In the genomic region with DNA sequence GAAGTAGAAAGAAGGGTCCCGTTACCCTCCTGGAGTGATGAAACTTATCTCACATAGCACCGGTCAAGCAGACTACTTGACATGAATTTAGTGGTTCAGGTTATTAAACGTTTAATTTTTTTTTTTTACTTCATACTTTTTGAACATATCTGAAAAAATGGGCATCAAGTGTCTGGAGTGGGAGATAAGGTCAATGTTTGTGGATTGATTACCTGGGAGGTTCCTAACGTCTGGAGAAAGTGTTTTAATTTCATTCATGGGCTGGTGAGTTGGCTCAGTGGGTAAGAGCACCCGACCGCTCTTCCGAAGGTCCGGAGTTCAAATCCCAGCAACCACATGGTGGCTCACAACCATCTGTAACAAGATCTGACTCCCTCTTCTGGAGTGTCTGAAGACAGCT, we compare ENCODE assay signal across 13 mouse cellular contexts. TPM values are rescaled to one million over a fixed set of nuclear protein-coding genes. Genes with fewer than 3 reads are reported as not detected.
DNase-seq lines count a peak whose midpoint lies in the region; ATAC-seq and TF ChIP-seq lines count a peak whose summit lies in the region.
"Not testable (repeated sequence)": the region's sequence is repeated elsewhere in the genome, so short reads cannot be mapped to it uniquely, and the experiment has no call there.
"Had no signal": no experiment of that assay in that cellular context is flagged by ENCODE, and none has a peak within 500 bp of the region (broad histone marks: within the 10 kb centered on the region; RNA-seq: fewer than 3 reads in every experiment).

No protein-coding gene starts in this region.

- peaks cover 16% of the 10 kb centered on the region for H3K4me1 ChIP-seq in heart, embryonic 12.5 days (replicated peaks)
- H3K4me1 ChIP-seq in hindbrain, embryonic 16.5 days (ENCODE audit: control insufficient read depth, insufficient read depth, low read depth, low read length): peaks cover 14% of the 10 kb centered on the region
- not testable (repeated sequence) for H3K4me1 ChIP-seq in limb, embryonic 11.5 days (ENCODE audit: control insufficient read depth, insufficient read depth, low read length); lung, embryonic 14.5 days (ENCODE audit: insufficient read depth); stomach, postnatal 0 days (replicated peaks; ENCODE audit: control insufficient read depth, insufficient read depth)
- H3K4me1 ChIP-seq in midbrain, embryonic 15.5 days: peaks cover 19% of the 10 kb centered on the region

- H3K4me2 ChIP-seq in heart, embryonic 12.5 days: peak overlapping the region; percentile 96
- H3K4me2 ChIP-seq in hindbrain, embryonic 16.5 days (ENCODE audit: low read length): peak overlapping the region; percentile 97
- H3K4me2 ChIP-seq in limb, embryonic 11.5 days (ENCODE audit: low read depth, severe bottlenecking): peak overlapping the region; percentile 90
- H3K4me2 ChIP-seq in lung, embryonic 14.5 days: peak overlapping the region; percentile 99
- H3K4me2 ChIP-seq in midbrain, embryonic 15.5 days: peak overlapping the region; percentile 100
- H3K4me2 ChIP-seq in stomach, postnatal 0 days (replicated peaks; ENCODE audit: low read depth): peak overlapping the region; percentile 91; the same call in 1 of the 2 replicates

- not testable (repeated sequence) for TF ChIP-seq EP300 in stomach, postnatal 0 days (optimal IDR thresholded peaks at IDR 0.05)

- peak; percentile 56 for ATAC-seq in erythroid progenitor cell, adult 5-6 weeks (replicated peaks; ENCODE audit: low FRiP score, poor library complexity, severe bottlenecking)
- ATAC-seq in heart, embryonic 12.5 days (ENCODE audit: insufficient number of reproducible peaks, low FRiP score); hindbrain, embryonic 16.5 days; limb, embryonic 11.5 days (ENCODE audit: insufficient number of reproducible peaks, low FRiP score, low TSS enrichment, low read depth); lung, embryonic 14.5 days (ENCODE audit: insufficient read depth); midbrain, embryonic 15.5 days (replicated peaks); stomach, postnatal 0 days (ENCODE audit: low FRiP score, low TSS enrichment): not testable (repeated sequence)

- 75% methylated on average over 8 of the region's 8 CpGs for WGBS in heart, embryonic 12.5 days
- WGBS in hindbrain, embryonic 16.5 days: 84% methylated on average over 8 of the region's 8 CpGs
- WGBS in limb, embryonic 11.5 days: 87% methylated on average over 8 of the region's 8 CpGs
- 67% methylated on average over 8 of the region's 8 CpGs for WGBS in lung, embryonic 14.5 days
- 87% methylated on average over 8 of the region's 8 CpGs for WGBS in midbrain, embryonic 15.5 days
- 80% methylated on average over 8 of the region's 8 CpGs for WGBS in stomach, postnatal 0 days

- not testable (repeated sequence) for H3K9me3 ChIP-seq in heart, embryonic 12.5 days (replicated peaks); hindbrain, embryonic 16.5 days (ENCODE audit: control insufficient read depth, low read length); limb, embryonic 11.5 days (ENCODE audit: control insufficient read depth, low read length); lung, embryonic 14.5 days (ENCODE audit: low read depth, low read length); midbrain, embryonic 15.5 days; stomach, postnatal 0 days (ENCODE audit: control insufficient read depth, low read length)

- TF ChIP-seq CTCF in lung, embryonic 14.5 days (IDR thresholded peaks at IDR 0.05; ENCODE audit: low read depth); stomach, postnatal 0 days (IDR thresholded peaks at IDR 0.05; ENCODE audit: low read depth): not testable (repeated sequence)

- not testable (repeated sequence) for H3K27ac ChIP-seq in heart, embryonic 12.5 days (ENCODE audit: poor library complexity, severe bottlenecking); hindbrain, embryonic 16.5 days (ENCODE audit: low read depth, low read length); limb, embryonic 11.5 days (replicated peaks; ENCODE audit: low read depth, low read length); lung, embryonic 14.5 days (ENCODE audit: low read depth); midbrain, embryonic 15.5 days; stomach, postnatal 0 days (replicated peaks)

- DNase-seq in c-Kit-negative CD71-positive TER-119-positive erythroid progenitor cells, embryonic 14.5 days (ENCODE audit: low read depth, low spot score): peak; percentile 39
- not testable (repeated sequence) for DNase-seq in limb, embryonic 11.5 days (ENCODE audit: low spot score); lung, embryonic 14.5 days; stomach, postnatal 0 days (ENCODE audit: low spot score)

- H3K4me3 ChIP-seq in heart, embryonic 12.5 days: peak overlapping the region; percentile 87
- peak overlapping the region; percentile 69 for H3K4me3 ChIP-seq in hindbrain, embryonic 16.5 days (ENCODE audit: low read length)
- H3K4me3 ChIP-seq in limb, embryonic 11.5 days (ENCODE audit: low read depth, low read length): peak overlapping the region; percentile 95
- H3K4me3 ChIP-seq in lung, embryonic 14.5 days (ENCODE audit: low read depth, low read length): peak overlapping the region; percentile 93
- H3K4me3 ChIP-seq in midbrain, embryonic 15.5 days: peak overlapping the region; percentile 94
- not testable (repeated sequence) for H3K4me3 ChIP-seq in stomach, postnatal 0 days (ENCODE audit: low read depth, low read length)

- not testable (repeated sequence) for H3K27me3 ChIP-seq in heart, embryonic 12.5 days (replicated peaks); hindbrain, embryonic 16.5 days (replicated peaks; ENCODE audit: control insufficient read depth, insufficient read depth, low read length); limb, embryonic 11.5 days (ENCODE audit: control insufficient read depth, insufficient read depth, low read length); lung, embryonic 14.5 days (ENCODE audit: insufficient read depth, low read length); midbrain, embryonic 15.5 days (replicated peaks); stomach, postnatal 0 days (ENCODE audit: control insufficient read depth, insufficient read depth, low read length)

- peaks cover 13% of the 10 kb centered on the region; the same call in 1 of the 2 replicates for H3K36me3 ChIP-seq in heart, embryonic 12.5 days
- not testable (repeated sequence) for H3K36me3 ChIP-seq in hindbrain, embryonic 16.5 days (ENCODE audit: control insufficient read depth, insufficient read depth, low read length); limb, embryonic 11.5 days (ENCODE audit: control insufficient read depth, insufficient read depth, low read length); midbrain, embryonic 15.5 days (replicated peaks); stomach, postnatal 0 days (ENCODE audit: control insufficient read depth, insufficient read depth, low read length)
- H3K36me3 ChIP-seq in lung, embryonic 14.5 days (ENCODE audit: insufficient read depth): peaks cover 20% of the 10 kb centered on the region; the same call in 1 of the 2 replicates

- peak overlapping the region; percentile 90; the same call in 1 of the 2 replicates for H3K9ac ChIP-seq in heart, embryonic 12.5 days
- peak overlapping the region; percentile 41; the same call in 1 of the 2 replicates for H3K9ac ChIP-seq in hindbrain, embryonic 16.5 days (ENCODE audit: low read depth, low read length)
- H3K9ac ChIP-seq in limb, embryonic 11.5 days (ENCODE audit: low read length); stomach, postnatal 0 days (ENCODE audit: low read length): not testable (repeated sequence)
- peak overlapping the region; percentile 86; the same call in 1 of the 2 replicates for H3K9ac ChIP-seq in lung, embryonic 14.5 days
- H3K9ac ChIP-seq in midbrain, embryonic 15.5 days: peak overlapping the region; percentile 88; the same call in 1 of the 2 replicates

RNA-seq across cellular contexts. Expression of gene Ddx28, which starts 0.5 kb away (rescaled TPM):
- total RNA-seq in erythroid progenitor cell, adult 5-6 weeks (2015; ENCODE audit: low replicate concordance): 1.8 and 4.6 TPM in 2 replicates
- 3.2 and 5.0 TPM in 2 replicates for total RNA-seq in erythroid progenitor cell, adult 5-6 weeks (2017; ENCODE audit: low replicate concordance)
- 12.7 and 13.7 TPM in 2 replicates for polyA plus RNA-seq in heart, embryonic 12.5 days (2016; fragmentation: Nextera tagmentation; extraction: Ambion mirVana)
- polyA plus RNA-seq in hindbrain, embryonic 16.5 days (2015; fragmentation: Nextera tagmentation; extraction: Ambion mirVana): 20.3 and 22.1 TPM in 2 replicates
- 23.1 and 24.9 TPM in 2 replicates for polyA plus RNA-seq in limb, embryonic 11.5 days (2014; fragmentation: Nextera tagmentation; extraction: Ambion mirVana)
- polyA plus RNA-seq in lung, embryonic 14.5 days (2014; fragmentation: Nextera tagmentation; extraction: Ambion mirVana): 19.1 and 19.5 TPM in 2 replicates
- 22.9 and 23.8 TPM in 2 replicates for polyA plus RNA-seq in midbrain, embryonic 15.5 days (2015; fragmentation: Nextera tagmentation; extraction: Ambion mirVana)
- 9.2 and 10.0 TPM in 2 replicates for polyA plus RNA-seq in stomach, postnatal 0 days (2015; fragmentation: Nextera tagmentation; extraction: Ambion mirVana)

RNA-seq across cellular contexts. Expression of gene Dpep2nb, which starts 6.4 kb away (rescaled TPM):
- not detected in 2 replicates for total RNA-seq in erythroid progenitor cell, adult 5-6 weeks (2015; ENCODE audit: low replicate concordance)
- total RNA-seq in erythroid progenitor cell, adult 5-6 weeks (2017; ENCODE audit: low replicate concordance): not detected in 2 replicates
- 0.17 TPM in 1 of 2 replicates, not detected in the other for polyA plus RNA-seq in heart, embryonic 12.5 days (2016; fragmentation: Nextera tagmentation; extraction: Ambion mirVana)
- polyA plus RNA-seq in hindbrain, embryonic 16.5 days (2015; fragmentation: Nextera tagmentation; extraction: Ambion mirVana): not detected in 2 replicates
- not detected in 2 replicates for polyA plus RNA-seq in limb, embryonic 11.5 days (2014; fragmentation: Nextera tagmentation; extraction: Ambion mirVana)
- not detected in 2 replicates for polyA plus RNA-seq in lung, embryonic 14.5 days (2014; fragmentation: Nextera tagmentation; extraction: Ambion mirVana)
- 0.21 and 0.26 TPM in 2 replicates for polyA plus RNA-seq in midbrain, embryonic 15.5 days (2015; fragmentation: Nextera tagmentation; extraction: Ambion mirVana)
- polyA plus RNA-seq in stomach, postnatal 0 days (2015; fragmentation: Nextera tagmentation; extraction: Ambion mirVana): not detected in 2 replicates
- total RNA-seq: heart, adult 2 months; layer of hippocampus, adult 18-20 months had no signal
- polyA plus RNA-seq: heart, adult 2 months; spleen, adult 2 months; thymus, adult 2 months had no signal

RNA-seq across cellular contexts. Expression of gene Dus2, which starts 21.1 kb away (rescaled TPM):
- total RNA-seq in erythroid progenitor cell, adult 5-6 weeks (2015; ENCODE audit: low replicate concordance): 0.72 and 6.7 TPM in 2 replicates
- total RNA-seq in erythroid progenitor cell, adult 5-6 weeks (2017; ENCODE audit: low replicate concordance): 6.3 and 14.4 TPM in 2 replicates
- 15.2 TPM in 2 replicates for polyA plus RNA-seq in heart, embryonic 12.5 days (2016; fragmentation: Nextera tagmentation; extraction: Ambion mirVana)
- 30.3 and 31.8 TPM in 2 replicates for polyA plus RNA-seq in hindbrain, embryonic 16.5 days (2015; fragmentation: Nextera tagmentation; extraction: Ambion mirVana)
- 18.8 and 21.8 TPM in 2 replicates for polyA plus RNA-seq in limb, embryonic 11.5 days (2014; fragmentation: Nextera tagmentation; extraction: Ambion mirVana)
- 20.0 and 20.3 TPM in 2 replicates for polyA plus RNA-seq in lung, embryonic 14.5 days (2014; fragmentation: Nextera tagmentation; extraction: Ambion mirVana)
- 29.0 and 30.8 TPM in 2 replicates for polyA plus RNA-seq in midbrain, embryonic 15.5 days (2015; fragmentation: Nextera tagmentation; extraction: Ambion mirVana)
- polyA plus RNA-seq in stomach, postnatal 0 days (2015; fragmentation: Nextera tagmentation; extraction: Ambion mirVana): 8.1 and 8.3 TPM in 2 replicates

RNA-seq across cellular contexts. Expression of gene Dpep3, which starts 33.0 kb away (rescaled TPM):
- total RNA-seq in erythroid progenitor cell, adult 5-6 weeks (2015; ENCODE audit: low replicate concordance): not detected in 2 replicates
- total RNA-seq in erythroid progenitor cell, adult 5-6 weeks (2017; ENCODE audit: low replicate concordance): not detected in 2 replicates
- polyA plus RNA-seq in heart, embryonic 12.5 days (2016; fragmentation: Nextera tagmentation; extraction: Ambion mirVana): not detected in 2 replicates
- not detected in 2 replicates for polyA plus RNA-seq in hindbrain, embryonic 16.5 days (2015; fragmentation: Nextera tagmentation; extraction: Ambion mirVana)
- not detected in 2 replicates for polyA plus RNA-seq in limb, embryonic 11.5 days (2014; fragmentation: Nextera tagmentation; extraction: Ambion mirVana)
- polyA plus RNA-seq in lung, embryonic 14.5 days (2014; fragmentation: Nextera tagmentation; extraction: Ambion mirVana): not detected in 2 replicates
- not detected in 2 replicates for polyA plus RNA-seq in midbrain, embryonic 15.5 days (2015; fragmentation: Nextera tagmentation; extraction: Ambion mirVana)
- polyA plus RNA-seq in stomach, postnatal 0 days (2015; fragmentation: Nextera tagmentation; extraction: Ambion mirVana): not detected in 2 replicates
- total RNA-seq: adrenal gland, postnatal 36 days; heart, adult 2 months; layer of hippocampus, adult 18-20 months had no signal

RNA-seq across cellular contexts. Expression of gene Slc12a4, which starts 46.3 kb away (rescaled TPM):
- total RNA-seq in erythroid progenitor cell, adult 5-6 weeks (2015; ENCODE audit: low replicate concordance): 2.5 and 3.4 TPM in 2 replicates
- total RNA-seq in erythroid progenitor cell, adult 5-6 weeks (2017; ENCODE audit: low replicate concordance): 4.0 and 13.7 TPM in 2 replicates
- 57.5 and 58.3 TPM in 2 replicates for polyA plus RNA-seq in heart, embryonic 12.5 days (2016; fragmentation: Nextera tagmentation; extraction: Ambion mirVana)
- 14.6 and 17.1 TPM in 2 replicates for polyA plus RNA-seq in hindbrain, embryonic 16.5 days (2015; fragmentation: Nextera tagmentation; extraction: Ambion mirVana)
- polyA plus RNA-seq in limb, embryonic 11.5 days (2014; fragmentation: Nextera tagmentation; extraction: Ambion mirVana): 23.5 and 27.2 TPM in 2 replicates
- 32.9 and 35.8 TPM in 2 replicates for polyA plus RNA-seq in lung, embryonic 14.5 days (2014; fragmentation: Nextera tagmentation; extraction: Ambion mirVana)
- 7.5 and 9.1 TPM in 2 replicates for polyA plus RNA-seq in midbrain, embryonic 15.5 days (2015; fragmentation: Nextera tagmentation; extraction: Ambion mirVana)
- 12.8 and 14.1 TPM in 2 replicates for polyA plus RNA-seq in stomach, postnatal 0 days (2015; fragmentation: Nextera tagmentation; extraction: Ambion mirVana)
